Mouse (Mus musculus): Measurements from ENCODE around the gene Nol7.

The Nol7 gene

DNA sequence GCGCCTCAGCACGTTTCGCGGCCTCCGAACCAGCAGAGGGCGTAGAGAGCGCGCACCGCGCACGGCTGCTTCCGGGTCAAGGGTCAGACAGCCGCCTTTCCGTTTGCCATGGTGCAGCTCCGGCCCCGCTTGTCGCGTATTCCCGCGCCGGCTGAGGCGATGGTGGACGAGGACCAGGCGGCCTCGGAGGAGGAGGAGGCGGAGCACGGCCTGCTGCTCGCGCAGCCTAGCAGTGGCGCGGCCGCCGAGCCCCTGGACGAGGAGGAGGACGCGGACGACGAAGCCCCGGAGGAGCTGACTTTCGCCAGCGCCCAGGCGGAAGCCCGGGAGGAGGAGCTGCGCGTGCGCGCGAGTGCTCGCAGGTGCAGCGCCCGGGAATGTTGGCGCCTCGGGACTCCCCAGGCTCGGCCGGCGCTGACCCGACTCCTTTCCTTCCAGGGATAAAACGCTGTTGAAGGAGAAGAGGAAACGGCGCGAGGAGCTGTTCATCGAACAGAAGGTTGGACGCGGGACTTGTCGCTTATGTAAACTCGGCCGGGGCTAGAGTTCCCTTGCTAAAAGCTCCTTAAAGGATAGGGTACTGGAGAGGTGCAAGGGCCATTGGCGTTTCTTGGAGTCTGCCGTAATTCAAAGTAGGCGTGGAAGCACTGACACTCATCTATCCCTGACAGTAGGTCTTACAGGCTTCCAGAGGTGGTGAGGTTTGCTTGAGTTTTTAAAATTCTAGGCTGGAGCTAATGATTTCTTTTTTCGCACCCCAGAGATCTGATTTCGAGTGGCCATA lies at the start of gene Nol7:
Gene Nol7, plus strand, starts transcription at position 94 of the 784 bp plus-strand sequence.
- DNase-seq (ENCODE audit: low spot score) = peak; percentile 91

DNA sequence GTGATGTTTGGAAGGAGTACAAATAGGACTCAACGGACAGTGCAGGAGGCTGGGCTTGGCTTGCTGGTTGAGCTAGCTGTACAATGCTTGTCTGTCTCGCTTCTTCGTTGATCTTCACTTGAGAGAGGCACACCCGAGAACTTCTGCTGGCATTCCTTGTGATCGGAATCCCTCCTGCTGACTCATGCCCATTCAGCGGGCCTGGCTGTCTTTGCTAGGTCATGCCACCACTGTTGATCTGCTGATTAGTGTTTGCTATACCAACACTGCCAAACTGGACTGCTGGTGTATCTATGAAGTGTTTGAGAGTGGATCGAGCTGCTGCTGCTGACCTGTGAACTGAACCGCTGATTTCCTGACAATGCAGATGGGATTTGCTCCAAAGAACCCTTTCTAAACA lies 48.8 kb upstream of the Nol7 start:
- DNase-seq (ENCODE audit: low spot score) = peak; percentile 10

- DNase-seq (ENCODE audit: low spot score) = no peak
Observed at GRCm38 (mm10) chr13:43350489-43351169, 47.6 kb upstream of the Nol7 start.

- DNase-seq (ENCODE audit: low spot score) = no peak
Observed at GRCm38 (mm10) chr13:43353356-43353755, 44.8 kb upstream of the Nol7 start.

GRCm38 (mm10) chr13:43354362-43354761 lies 43.8 kb upstream of the Nol7 start:
- no peak for DNase-seq (ENCODE audit: low spot score)

GRCm38 (mm10) chr13:43356346-43357125 lies 41.7 kb upstream of the Nol7 start:
- DNase-seq (ENCODE audit: low spot score) = no peak

- DNase-seq (ENCODE audit: low spot score) = no peak
Observed at GRCm38 (mm10) chr13:43360534-43360933, 37.7 kb upstream of the Nol7 start.

DNA sequence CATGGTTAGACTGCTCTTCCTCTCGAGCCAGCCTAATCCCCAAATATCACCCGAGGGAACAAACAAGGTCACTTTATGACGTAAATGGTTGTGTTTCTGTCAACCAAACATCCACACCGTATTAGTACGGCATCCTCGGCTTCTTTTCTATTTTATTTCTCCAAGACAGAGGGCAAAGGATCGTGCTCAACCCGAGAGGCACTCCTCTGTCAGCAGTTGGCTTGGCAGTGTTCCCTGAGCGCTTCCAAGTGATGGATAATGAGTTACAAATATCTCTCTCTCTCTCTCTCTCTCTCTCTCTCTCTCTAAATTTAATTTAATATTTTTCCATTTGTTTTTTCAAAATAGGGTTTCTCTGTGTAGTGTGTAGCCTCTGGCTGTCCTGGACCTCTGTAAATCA lies 35.8 kb upstream of the Nol7 start:
- peak; percentile 15 for DNase-seq (ENCODE audit: low spot score)

DNA sequence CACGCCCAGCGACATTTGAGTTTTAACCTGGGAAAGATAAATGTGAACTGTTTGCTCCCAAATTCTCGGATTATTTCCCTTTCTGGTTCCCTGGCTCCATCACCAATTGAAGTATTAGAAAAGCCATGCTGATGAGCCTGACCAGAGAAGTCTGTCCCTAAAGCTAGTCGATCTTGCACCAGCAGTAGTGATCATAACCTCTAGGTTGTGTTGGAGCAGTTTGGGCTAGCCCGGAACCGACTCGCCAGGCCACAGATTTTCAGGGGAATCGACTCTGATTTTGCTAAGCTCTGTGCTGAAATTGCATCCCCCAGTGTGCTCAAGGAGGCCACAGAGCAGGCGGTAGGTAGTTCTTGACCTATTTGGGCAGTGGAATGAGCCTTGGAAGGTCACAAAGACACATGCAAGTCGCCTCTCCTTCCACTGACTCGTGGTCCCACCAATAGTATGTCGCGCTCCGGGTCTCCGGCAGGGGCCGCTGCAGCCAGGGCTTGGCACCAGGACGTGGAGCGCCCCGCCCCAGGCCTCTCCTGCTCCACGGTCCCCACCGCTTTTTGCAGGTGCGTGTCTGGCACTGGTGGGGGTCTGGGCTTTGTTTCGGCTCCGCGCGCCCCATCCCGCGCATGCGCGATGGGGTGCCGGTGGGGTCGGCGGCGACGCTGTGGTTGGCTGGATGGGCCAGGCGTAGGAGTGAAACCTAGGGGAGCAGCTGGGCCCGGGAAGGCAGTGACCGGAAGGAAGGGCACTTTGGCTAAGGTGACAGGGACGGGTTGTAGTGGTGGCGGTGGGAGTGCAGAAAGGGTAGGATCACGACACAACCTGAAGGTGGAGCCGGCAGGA lies 33.0 kb upstream of the Nol7 start, which contains the start of gene Sirt5:
Gene Sirt5, plus strand, starts transcription at position 512 of the 840 bp plus-strand sequence.
- peak; percentile 73 for DNase-seq (ENCODE audit: low spot score)

DNA sequence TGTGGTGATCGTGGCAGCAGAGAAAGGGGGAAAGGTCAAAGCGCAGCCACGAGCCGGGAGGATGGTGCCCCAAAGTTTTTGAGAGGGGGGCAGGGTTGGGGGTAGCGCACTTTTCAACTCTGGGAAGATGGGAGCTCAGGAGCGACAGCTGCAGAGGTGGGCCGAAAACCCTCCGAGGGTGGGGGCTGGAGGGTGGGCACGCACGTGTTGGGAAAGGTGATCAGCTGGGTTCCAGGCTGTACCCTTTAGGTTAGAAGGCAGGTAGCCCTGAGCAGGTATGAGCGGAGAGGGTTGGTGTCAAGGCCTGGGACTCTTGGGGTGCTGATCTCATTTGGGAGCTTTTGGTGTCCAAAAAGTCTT lies 32.4 kb upstream of the Nol7 start:
- DNase-seq (ENCODE audit: low spot score) = no peak

- DNase-seq (ENCODE audit: low spot score) = no peak
Observed at GRCm38 (mm10) chr13:43370063-43370462, 28.1 kb upstream of the Nol7 start.

GRCm38 (mm10) chr13:43372892-43373291 lies 25.3 kb upstream of the Nol7 start:
- no peak for DNase-seq (ENCODE audit: low spot score)

DNA sequence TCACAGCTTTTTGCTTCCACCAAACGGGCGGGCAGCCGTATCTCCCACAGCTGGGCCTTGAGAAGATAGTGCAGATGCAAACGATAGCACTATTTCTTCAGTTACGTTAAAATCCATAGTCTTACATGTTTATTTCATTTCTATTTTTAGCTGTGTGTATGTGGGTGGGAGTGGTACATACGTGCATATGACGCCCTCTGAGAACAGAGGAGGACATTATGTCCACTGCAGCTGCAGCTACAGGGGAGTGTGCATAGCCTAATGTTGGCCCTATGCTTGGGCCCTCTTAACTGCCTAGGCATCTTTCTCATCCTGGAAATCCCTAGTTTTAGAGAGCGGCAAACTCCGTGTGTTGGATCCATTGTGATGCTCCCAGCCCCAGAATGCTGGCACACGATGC lies 24.0 kb upstream of the Nol7 start:
- DNase-seq (ENCODE audit: low spot score) = no peak

DNA sequence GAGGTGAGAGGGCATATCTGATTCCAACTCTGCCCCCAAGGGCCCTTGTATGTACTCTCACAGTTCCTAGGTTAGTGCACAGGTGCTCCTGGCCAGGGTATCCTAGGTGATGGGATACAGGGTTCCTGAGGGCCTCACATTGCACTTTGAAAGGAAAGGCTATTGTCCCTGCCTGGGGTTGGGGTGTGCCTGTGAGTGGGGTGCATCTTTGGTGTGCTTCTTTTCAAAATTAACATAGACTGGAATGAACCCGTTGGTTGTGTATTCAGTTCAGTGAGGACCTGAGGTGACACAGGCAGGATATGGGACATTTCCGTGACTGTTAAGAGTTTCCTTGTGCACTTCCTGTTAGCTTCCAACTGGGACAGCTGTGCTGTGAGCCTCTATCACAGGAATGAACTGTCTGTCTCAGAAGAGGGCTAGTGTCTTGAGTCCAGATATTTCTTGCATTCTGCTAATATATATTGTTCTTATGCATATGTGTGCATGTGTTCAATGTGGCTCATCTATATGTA lies 23.2 kb upstream of the Nol7 start:
- no peak for DNase-seq (ENCODE audit: low spot score)

GRCm38 (mm10) chr13:43379989-43380388 lies 18.2 kb upstream of the Nol7 start:
- no peak for DNase-seq (ENCODE audit: low spot score)

DNA sequence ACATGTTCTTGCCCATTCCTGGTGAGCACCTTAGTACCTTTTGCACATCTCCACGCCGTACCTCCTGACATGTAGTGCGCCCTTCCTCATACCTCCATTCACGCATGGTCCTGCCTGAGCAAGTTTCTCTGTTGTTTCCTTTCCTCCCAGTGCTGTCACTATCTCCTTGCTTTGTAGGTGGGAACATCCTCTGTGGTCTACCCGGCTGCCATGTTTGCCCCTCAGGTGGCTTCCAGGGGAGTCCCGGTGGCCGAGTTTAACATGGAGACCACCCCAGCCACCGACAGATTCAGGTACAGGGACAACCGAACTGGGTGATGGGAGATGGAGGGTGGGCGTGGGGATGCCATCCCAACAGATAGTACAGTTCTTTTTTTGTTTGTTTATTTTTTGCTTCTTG lies 12.9 kb upstream of the Nol7 start:
- DNase-seq (ENCODE audit: low spot score) = no peak

GRCm38 (mm10) chr13:43397700-43398296 lies 392 bp upstream of the Nol7 start:
- DNase-seq (ENCODE audit: low spot score) = no peak

DNA sequence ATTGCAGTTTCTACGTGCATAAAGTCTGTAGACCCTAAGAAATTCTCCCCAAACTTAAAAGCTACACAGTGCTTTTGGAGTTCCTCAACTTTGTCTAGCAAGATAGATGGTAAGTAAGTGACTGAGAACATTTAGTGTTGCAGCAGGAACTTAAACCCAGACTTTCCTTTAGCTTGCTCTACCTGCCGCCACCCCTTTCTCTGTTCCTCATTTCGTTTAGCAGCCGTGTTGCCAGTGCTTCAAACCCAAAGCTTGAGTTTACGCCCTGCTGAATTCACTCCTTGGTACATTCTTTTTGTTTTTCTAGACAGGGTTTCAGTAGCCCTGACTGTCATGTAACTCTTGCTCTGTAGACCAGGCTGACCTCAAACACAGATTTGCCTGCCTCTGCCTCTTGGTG lies 1.4 kb downstream of the Nol7 start:
- DNase-seq (ENCODE audit: low spot score) = no peak

- no peak for DNase-seq (ENCODE audit: low spot score)
Observed at GRCm38 (mm10) chr13:43412311-43412710, 14.1 kb downstream of the Nol7 start.

- no peak for DNase-seq (ENCODE audit: low spot score)
Observed at GRCm38 (mm10) chr13:43413611-43414010, 15.4 kb downstream of the Nol7 start.

- DNase-seq (ENCODE audit: low spot score) = no peak
Observed at GRCm38 (mm10) chr13:43415249-43415648, 17.1 kb downstream of the Nol7 start.

All from MN1 (cell line).